Mouse (Mus musculus) forebrain, embryonic 14.5 days (tissue): ENCODE measurements around the gene Sec24c. TPM values are rescaled to one million over a fixed set of nuclear protein-coding genes. Genes with fewer than 3 reads are reported as not detected.

Experiments used
- microRNA-seq: library from miRNA; unstranded; fragments of <30 nt; microRNA quantifications from one replicate; pipeline ENCODE4, GENCODE M21; 2016
- polyA plus RNA-seq: library from polyadenylated mRNA; unstranded; fragments of >200 nt; fragmentation: Nextera tagmentation; extraction: Ambion mirVana; gene quantifications from 2 replicates; pipeline ENCODE4 v1.2.1, GENCODE M21; 2014

The Sec24c gene
- polyA plus RNA-seq, 1 experiment from 2014 or later, result 64.9 TPM

Small RNA genes within 50 kb of the gene (microRNA-seq; reads per million reads assigned to microRNA genes)
- 0.79 reads per million for gene Mir6946

Other genes starting within 250 kb of the Sec24c start
- 0.98 and 2.7 TPM in 2 replicates for gene Cfap70, start 222.1 kb upstream of the Sec24c start, polyA plus RNA-seq
- gene Anxa7, start 194.2 kb upstream of the Sec24c start, polyA plus RNA-seq, result 12.3 and 14.8 TPM in 2 replicates
- gene Mss51, start 177.4 kb upstream of the Sec24c start, polyA plus RNA-seq, result 0.20 and 0.30 TPM in 2 replicates
- 83.5 and 90.2 TPM in 2 replicates for gene Ppp3cb, start 127.7 kb upstream of the Sec24c start, polyA plus RNA-seq
- gene Usp54, start 33.2 kb upstream of the Sec24c start, polyA plus RNA-seq, result 8.6 and 11.9 TPM in 2 replicates
- 0.22 TPM in 1 of 2 replicates, not detected in the other for gene Myoz1, start 17.8 kb upstream of the Sec24c start, polyA plus RNA-seq
- 0.05 and 0.09 TPM in 2 replicates for gene Synpo2l, start 6.0 kb upstream of the Sec24c start, polyA plus RNA-seq
- gene Fut11, start 20.7 kb downstream of the Sec24c start, polyA plus RNA-seq, result 13.1 and 15.1 TPM in 2 replicates
- 227 and 259 TPM in 2 replicates for gene Chchd1, start 28.7 kb downstream of the Sec24c start, polyA plus RNA-seq
- 31.8 and 39.1 TPM in 2 replicates for gene Zswim8, start 33.2 kb downstream of the Sec24c start, polyA plus RNA-seq
- 12.5 and 14.2 TPM in 2 replicates for gene Ndst2, start 60.3 kb downstream of the Sec24c start, polyA plus RNA-seq
- 82.6 and 110 TPM in 2 replicates for gene Camk2g, start 119.8 kb downstream of the Sec24c start, polyA plus RNA-seq
- gene Plau, start 162.4 kb downstream of the Sec24c start, polyA plus RNA-seq, result 0.21 and 0.47 TPM in 2 replicates